Mouse (Mus musculus) erythroblast, embryonic 14.5 days (primary cell): Measurements from ENCODE around the gene Acadl.

Source experiments
- GATA1 ChIP-seq: IDR thresholded peaks from 2 replicates; pipeline ENCODE4 v1.6.1; 2012; ENCODE audit warnings: low read length, inconsistent platforms, mixed read lengths
- TAL1 ChIP-seq: IDR thresholded peaks from 3 replicates; pipeline ENCODE4 v1.6.1; 2012; ENCODE audit warnings: low read length, inconsistent platforms, mixed read lengths

DNA sequence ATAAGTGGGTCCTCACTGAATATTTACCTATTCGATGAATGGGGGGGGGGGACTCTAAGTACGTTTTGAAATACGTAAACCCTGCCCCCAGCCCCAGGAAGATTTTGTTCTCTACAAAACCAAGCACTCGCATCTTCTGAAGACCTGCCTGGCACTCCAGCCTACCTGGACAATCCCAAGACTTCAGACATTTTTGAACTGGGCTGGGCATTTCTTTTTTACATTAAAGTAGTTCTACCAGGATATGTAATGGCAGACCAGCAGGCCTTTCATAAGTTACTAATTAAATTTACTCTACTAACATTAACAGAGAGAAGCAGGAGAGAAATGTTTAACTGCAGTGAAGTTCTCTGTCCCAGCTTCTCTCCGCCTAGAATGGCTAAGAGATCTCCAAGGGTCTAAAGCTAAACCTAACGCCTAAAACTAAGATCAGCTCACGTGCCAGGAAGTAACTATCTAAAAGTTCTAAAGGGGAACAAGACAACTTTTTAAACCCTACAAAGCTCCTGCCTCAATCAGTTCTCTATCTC lies 30.4 kb downstream of the Acadl start:
- TF ChIP-seq GATA1: no peak
- TF ChIP-seq TAL1: no peak
